Mouse (Mus musculus) megakaryocyte, embryonic 14.5 days (primary cell): ENCODE measurements around the gene Pptc7.

Experiments
- FLI1 ChIP-seq: IDR thresholded peaks from 2 replicates; pipeline ENCODE4 v1.6.1; 2012; ENCODE audit warnings: low read length, inconsistent platforms, mixed read lengths
- GATA1 ChIP-seq: IDR thresholded peaks from 3 replicates; pipeline ENCODE4 v1.6.1; 2012; ENCODE audit warnings: mixed read lengths, low read length, inconsistent platforms, borderline replicate concordance

GRCm38 (mm10) chr5:122263933-122264905 is 19.9 kb upstream of the Pptc7 start, which contains the start of gene Tctn1:
- TF ChIP-seq GATA1 = no peak
- no peak for TF ChIP-seq FLI1
